Mouse (Mus musculus) heart, postnatal 0 days (tissue): ENCODE measurements around the gene Mtfp1. TPM values are rescaled to one million over a fixed set of nuclear protein-coding genes. Genes with fewer than 3 reads are reported as not detected.
"Not testable (repeated sequence)": the region's sequence is repeated elsewhere in the genome, so short reads cannot be mapped to it uniquely, and the experiment has no call there.

Source experiments
- ATAC-seq: fragments of 200-750 bp; cut with Nextera tagmentation; 2 replicates; pipeline ENCODE4 v1.8.0; 2017; ENCODE audit warnings: low read depth, moderate number of reproducible peaks, moderate library complexity; ENCODE audit not compliant: insufficient read depth
- DNase-seq: peaks from one replicate; pipeline ENCODE4 v3.0.0-alpha.2; 2016; ENCODE audit warnings: low spot score
- H3K27ac ChIP-seq: fragments of 300-500 bp; sonication (generic); 2 replicates; pipeline ENCODE4 v1.5.1; 2014; ENCODE audit warnings: low read depth, mild to moderate bottlenecking
- H3K27me3 ChIP-seq: fragments of 300-500 bp; sonication (generic); 2 replicates; pipeline ENCODE4 v1.6.1; 2014; ENCODE audit warnings: low read length, mixed read lengths; ENCODE audit not compliant: control insufficient read depth, insufficient read depth
- H3K36me3 ChIP-seq: fragments of 300-500 bp; sonication (generic); replicated peaks from 2 replicates; pipeline ENCODE4 v1.6.1; 2014; ENCODE audit warnings: low read length, mixed read lengths; ENCODE audit not compliant: control insufficient read depth, insufficient read depth
- H3K4me1 ChIP-seq: fragments of 300-500 bp; sonication (generic); 2 replicates; pipeline ENCODE4 v1.6.1; 2014; ENCODE audit warnings: antibody characterized with exemption; ENCODE audit not compliant: control insufficient read depth, insufficient read depth
- H3K4me2 ChIP-seq: fragments of 300-500 bp; sonication (generic); 2 replicates; pipeline ENCODE4 v1.6.1; 2014; ENCODE audit warnings: low read depth, mild to moderate bottlenecking, low read length, moderate library complexity
- H3K4me3 ChIP-seq: fragments of 300-500 bp; sonication (generic); 2 replicates; pipeline ENCODE4 v1.5.1; 2014; ENCODE audit warnings: low read depth, low read length
- H3K9ac ChIP-seq: fragments of 300-500 bp; sonication (generic); replicated peaks from 2 replicates; pipeline ENCODE4 v1.6.1; 2014; ENCODE audit warnings: low read depth, low read length, mixed read lengths
- H3K9me3 ChIP-seq: fragments of 300-500 bp; sonication (generic); replicated peaks from 2 replicates; pipeline ENCODE4 v1.6.1; 2016; ENCODE audit warnings: low read length; ENCODE audit not compliant: control insufficient read depth
- CTCF ChIP-seq: IDR thresholded peaks from 2 replicates; pipeline ENCODE4 v1.5.1; 2016; ENCODE audit warnings: antibody characterized with exemption, control low read depth, low read depth
- EP300 ChIP-seq: IDR thresholded peaks from 2 replicates; pipeline ENCODE4 v1.6.1; 2016; ENCODE audit warnings: antibody characterized with exemption, low read depth
- WGBS: fragments of 180-500 bp; shearing (Covaris S2); extraction: QIAGEN DNeasy Blood & Tissue Kit; methylation state at CpG from one replicate; pipeline ENCODE4 v1.1.7; 2014; 5-methylcytosine and 5-hydroxymethylcytosine counted together
- polyA plus RNA-seq: library from polyadenylated mRNA; unstranded; fragments of >200 nt; fragmentation: Nextera tagmentation; extraction: Ambion mirVana; gene quantifications from 2 replicates; pipeline ENCODE4 v1.2.1, GENCODE M21; 2015
- total RNA-seq: library from RNA; depleted of rRNA; stranded (reverse); fragments of >200 nt; gene quantifications from 2 replicates; pipeline ENCODE4 v1.2.3, GENCODE M21; 2014; ENCODE audit warnings: low replicate concordance

The Mtfp1 gene
- total and polyA plus RNA-seq, 2 experiments from 2014 or later: 57.8 to 64.0 TPM

DNA sequence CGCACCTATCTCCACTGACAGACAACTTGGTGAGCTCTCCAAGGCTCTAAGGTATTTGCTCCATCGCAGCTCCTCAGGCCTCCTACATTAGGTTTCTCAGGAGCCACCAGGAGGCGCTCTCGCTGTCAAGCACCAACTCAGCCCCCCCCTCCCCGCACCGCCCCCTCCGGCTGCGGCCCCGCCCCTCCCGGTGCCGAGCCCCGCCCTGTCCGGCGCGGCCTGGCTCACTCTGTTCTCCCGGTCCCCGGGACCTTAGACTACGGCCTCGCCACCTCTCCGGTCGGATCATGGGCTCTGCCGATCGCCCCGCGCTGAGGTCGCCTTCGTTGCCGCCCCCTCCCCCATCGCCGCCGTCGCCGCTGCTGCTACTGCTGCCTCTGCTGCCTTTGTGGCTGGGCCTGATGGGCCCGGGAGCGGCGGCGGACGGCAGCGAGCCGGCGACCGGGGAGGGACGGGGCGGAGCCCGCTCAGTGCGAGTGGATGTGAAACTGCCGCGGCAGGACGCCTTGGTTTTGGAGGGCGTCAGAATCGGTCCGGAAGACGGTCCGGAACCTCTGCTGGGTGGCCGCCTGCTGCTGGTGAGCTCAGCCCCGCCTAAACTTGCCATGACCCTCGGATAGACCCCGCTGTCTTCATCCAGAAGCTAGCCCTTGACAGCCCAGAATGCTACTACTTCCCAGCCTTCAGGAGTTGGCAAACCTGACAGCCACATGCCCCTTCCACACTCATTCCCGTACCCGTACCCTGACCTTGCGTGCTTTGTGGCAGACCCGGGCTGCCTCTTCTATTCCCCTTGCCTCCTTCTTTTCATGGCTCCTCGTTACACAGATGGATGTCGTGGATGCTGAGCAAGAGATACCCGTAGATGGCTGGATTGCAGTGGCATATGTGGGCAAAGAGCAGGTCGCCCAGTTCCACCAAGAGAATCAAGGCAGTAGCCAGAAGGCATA, 40.0 kb upstream of the Mtfp1 start, which contains the start of gene Rnf215:
Gene Rnf215, plus strand, starts transcription at position 217 of the 950 bp plus-strand sequence.
- Histone ChIP-seq H3K4me1 (0 out of 2 replicates have a peak, but pooled peaks cover 6% of the 10 kb centered on the region), H3K36me3 (peaks cover 24% of the 10 kb centered on the region)

DNA sequence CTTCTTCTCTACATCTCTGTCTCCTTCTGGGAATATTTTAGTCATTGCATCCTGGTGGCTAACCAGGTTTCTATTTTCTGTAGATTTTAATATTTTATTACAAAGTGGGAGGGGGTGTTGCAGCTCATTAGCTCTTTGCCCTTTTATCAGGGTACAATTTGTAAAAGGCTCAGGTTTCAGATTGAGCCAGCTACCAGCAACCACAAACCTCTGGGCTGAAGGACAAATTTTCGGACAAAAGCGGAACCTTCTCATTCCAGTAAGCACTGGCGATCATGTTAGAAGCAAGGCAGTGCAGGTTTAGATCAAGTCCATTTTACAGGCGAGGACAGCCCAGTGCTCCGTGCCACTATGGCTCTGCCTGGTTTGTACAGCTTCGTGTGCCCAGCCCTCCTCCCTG, 39.2 kb upstream of the Mtfp1 start:
- no peaks in the 10 kb centered on the region for H3K27me3 ChIP-seq
- no peak overlapping the region for H3K4me2 ChIP-seq
- no peak overlapping the region for H3K4me3 ChIP-seq
- peaks cover 15% of the 10 kb centered on the region for H3K36me3 ChIP-seq
- no peak for TF ChIP-seq EP300
- no peak for TF ChIP-seq CTCF
- ATAC-seq: no peak
- no peak for DNase-seq
- H3K27ac ChIP-seq: no peak overlapping the region
- WGBS: 53% methylated on average over 6 of the region's 6 CpGs
- H3K4me1 ChIP-seq: 0 out of 2 replicates have a peak, but pooled peaks cover 6% of the 10 kb centered on the region
- 0 out of 2 replicates have a peak, but pooled peaks cover 4% of the 10 kb centered on the region for H3K9me3 ChIP-seq
- H3K9ac ChIP-seq: no peak overlapping the region

More for the DNA sequence above, 40.0 kb upstream of the Mtfp1 start, which contains the start of gene Rnf215:
- Histone ChIP-seq H3K4me2 (peak within 1 kb of the TSS; percentile 83), H3K27ac (peak within 1 kb of the TSS; percentile 86), H3K4me3 (peak within 1 kb of the TSS; percentile 92), H3K9ac (peak within 1 kb of the TSS; percentile 92), H3K9me3 (0 out of 2 replicates have a peak, but pooled peaks cover 4% of the 10 kb centered on the region), H3K27me3 (no peaks in the 10 kb centered on the region)
- TF ChIP-seq CTCF: peak; percentile 61
- no peak for TF ChIP-seq EP300
- ATAC-seq: peak; percentile 94
- peak; percentile 86 for DNase-seq
- 2% methylated on average over 59 of the region's 66 CpGs for WGBS

- Histone ChIP-seq H3K4me1 (0 out of 2 replicates have a peak, but pooled peaks cover 6% of the 10 kb centered on the region), H3K4me2 (no peak overlapping the region), H3K27me3 (no peaks in the 10 kb centered on the region), H3K27ac (no peak overlapping the region), H3K4me3 (no peak overlapping the region), H3K36me3 (peaks cover 9% of the 10 kb centered on the region; the same call in 1 of the 2 replicates), H3K9me3 (0 out of 2 replicates have a peak, but pooled peaks cover 4% of the 10 kb centered on the region), H3K9ac (no peak overlapping the region)
- DNase-seq (no peak), ATAC-seq (no peak)
- WGBS: 44% methylated on average over 3 of the region's 3 CpGs
- TF ChIP-seq CTCF: peak; percentile 49
- TF ChIP-seq EP300: no peak
Measured at GRCm38 (mm10) chr11:4133450-4133849, 38.2 kb upstream of the Mtfp1 start.

GRCm38 (mm10) chr11:4128461-4128860, 33.2 kb upstream of the Mtfp1 start:
- ATAC-seq, DNase-seq, H3K4me3 ChIP-seq, H3K9me3 ChIP-seq, H3K27ac ChIP-seq, H3K4me2 ChIP-seq, H3K4me1 ChIP-seq, H3K36me3 ChIP-seq, H3K9ac ChIP-seq, H3K27me3 ChIP-seq: not testable (repeated sequence)
- WGBS: 83% methylated on average over 4 of the region's 4 CpGs

- H3K27ac ChIP-seq: no peak overlapping the region
- TF ChIP-seq EP300: no peak
- H3K9ac ChIP-seq: no peak overlapping the region
- H3K36me3 ChIP-seq: no peaks in the 10 kb centered on the region
- H3K9me3 ChIP-seq: peaks cover 9% of the 10 kb centered on the region
- ATAC-seq (no peak), DNase-seq (no peak)
- no peaks in the 10 kb centered on the region for H3K27me3 ChIP-seq
- no peaks in the 10 kb centered on the region for H3K4me1 ChIP-seq
- H3K4me3 ChIP-seq: no peak overlapping the region
- 87% methylated on average over 1 of the region's 1 CpGs for WGBS
- no peak overlapping the region for H3K4me2 ChIP-seq
Measured at GRCm38 (mm10) chr11:4127059-4127458, 31.8 kb upstream of the Mtfp1 start.
